Mouse (Mus musculus) mature B cell (primary cell): ENCODE data around the gene Htr3a.

Experiments
- in situ Hi-C: fragments of 300-500 bp; cut with MboI; formaldehyde crosslinking; loops from 2 replicates; pipeline ENCODE4 v1.14.3; 2019

The Htr3a gene

GRCm38 (mm10) chr9:48910885-48911537 is at the start of gene Htr3a:
Gene Htr3a (minus strand): TSS chr9:48911099.
- in situ Hi-C loops = no loop called here

- in situ Hi-C loops = no loop called here
Measured at GRCm38 (mm10) chr9:48947565-48947964, 36.7 kb upstream of the Htr3a start.

GRCm38 (mm10) chr9:48942349-48942748 is 31.4 kb upstream of the Htr3a start:
- in situ Hi-C loops = no loop called here

GRCm38 (mm10) chr9:48929436-48929835 is 18.5 kb upstream of the Htr3a start:
- in situ Hi-C loops = no loop called here

- in situ Hi-C loops = no loop called here
Measured at GRCm38 (mm10) chr9:48928781-48929180, 17.9 kb upstream of the Htr3a start.

GRCm38 (mm10) chr9:48916011-48916788 is 5.3 kb upstream of the Htr3a start:
- in situ Hi-C loops = no loop called here

- in situ Hi-C loops = no loop called here
Measured at GRCm38 (mm10) chr9:48904421-48904820, 6.5 kb downstream of the Htr3a start.

GRCm38 (mm10) chr9:48903766-48904165 is 7.1 kb downstream of the Htr3a start:
- in situ Hi-C loops = no loop called here

- in situ Hi-C loops = no loop called here
Measured at GRCm38 (mm10) chr9:48898551-48898950, 12.3 kb downstream of the Htr3a start.

- in situ Hi-C loops = no loop called here
Measured at GRCm38 (mm10) chr9:48895819-48896536, 14.9 kb downstream of the Htr3a start.

- in situ Hi-C loops = no loop called here
Measured at GRCm38 (mm10) chr9:48894755-48895154, 16.1 kb downstream of the Htr3a start.

- in situ Hi-C loops = no loop called here
Measured at GRCm38 (mm10) chr9:48893986-48894385, 16.9 kb downstream of the Htr3a start.

- in situ Hi-C loops = no loop called here
Measured at GRCm38 (mm10) chr9:48889093-48889492, 21.8 kb downstream of the Htr3a start.

GRCm38 (mm10) chr9:48872896-48873295 is 38.0 kb downstream of the Htr3a start:
- in situ Hi-C loops = no loop called here

- in situ Hi-C loops = no loop called here
Measured at GRCm38 (mm10) chr9:48866523-48867121, 44.3 kb downstream of the Htr3a start.

GRCm38 (mm10) chr9:48865235-48865634 is 45.7 kb downstream of the Htr3a start:
- in situ Hi-C loops = no loop called here

- in situ Hi-C loops = no loop called here
Measured at GRCm38 (mm10) chr9:48861481-48861880, 49.4 kb downstream of the Htr3a start.

- in situ Hi-C loops = no loop called here
Measured at GRCm38 (mm10) chr9:48860526-48860845, 50.4 kb downstream of the Htr3a start.

- in situ Hi-C loops = no loop called here
Measured at GRCm38 (mm10) chr9:48859828-48860525, 50.9 kb downstream of the Htr3a start.

- in situ Hi-C loops = no loop called here
Measured at GRCm38 (mm10) chr9:48857944-48858343, 53.0 kb downstream of the Htr3a start.

- in situ Hi-C loops = no loop called here
Measured at GRCm38 (mm10) chr9:48856240-48856639, 54.7 kb downstream of the Htr3a start.

GRCm38 (mm10) chr9:48849531-48849930 is 61.4 kb downstream of the Htr3a start:
- in situ Hi-C loops = no loop called here
